Mouse (Mus musculus): ENCODE results near the gene Cept1. TPM values are rescaled to one million over a fixed set of nuclear protein-coding genes. Genes with fewer than 3 reads are reported as not detected.

Gene Cept1
- total and polyA plus RNA-seq, 3 experiments, result 15.9 to 32.0 TPM; not detected in 1

GRCm38 (mm10) chr3:106533277-106533676 is 14.3 kb downstream of the Cept1 start:
- no peaks in the 10 kb centered on the region for H3K27me3 ChIP-seq (ENCODE audit: control insufficient read depth in 1 of 2, insufficient read depth in 2 of 2, low read length in 2 of 2)
- H3K79me2 ChIP-seq (ENCODE audit: control insufficient read depth, insufficient read depth, low read length, poor library complexity), result no peaks in the 10 kb centered on the region
- no peak overlapping the region for H3K4me3 ChIP-seq (ENCODE audit: control insufficient read depth in 1 of 2, insufficient read depth in 1 of 2, low read depth in 2 of 2, low read length in 2 of 2)
- no peak overlapping the region for H3K9ac ChIP-seq (ENCODE audit: control insufficient read depth, low read depth, low read length, poor library complexity, severe bottlenecking)
- no peak overlapping the region for H3K27ac ChIP-seq (ENCODE audit: control insufficient read depth, low read depth, low read length)
- peaks cover 8 to 9% of the 10 kb centered on the region in 2 experiments for H3K36me3 ChIP-seq (ENCODE audit: control insufficient read depth in 1 of 2, insufficient read depth in 2 of 2, low read length in 2 of 2)
- H3K9me3 ChIP-seq (replicated peaks; ENCODE audit: insufficient read depth, low read length), result no peaks in the 10 kb centered on the region
- 0 out of 2 replicates have a peak, but pooled peaks have one; percentile 27 for TF ChIP-seq ETS1 (IDR thresholded peaks at IDR 0.05; ENCODE audit: low read depth, low read length)
- no peak for TF ChIP-seq UBTF (IDR thresholded peaks at IDR 0.05; ENCODE audit: borderline replicate concordance, insufficient read depth, low read depth, low read length)
- peak; percentile 76; the same call in 1 of the 2 replicates for TF ChIP-seq TCF12 (IDR thresholded peaks at IDR 0.05; ENCODE audit: low read depth, low read length)
- TF ChIP-seq NELFE (IDR thresholded peaks at IDR 0.05; ENCODE audit: low read depth, low read length), result no peak
- TF ChIP-seq GATA1 (IDR thresholded peaks at IDR 0.05; ENCODE audit: low read depth, low read length), result peak; percentile 51; the same call in 1 of the 2 replicates
- peak; percentile 75 for TF ChIP-seq TAL1 (IDR thresholded peaks at IDR 0.05; ENCODE audit: low read length)
- TF ChIP-seq TBP (IDR thresholded peaks at IDR 0.05; ENCODE audit: low read depth, low read length), result 0 out of 2 replicates have a peak, but pooled peaks have one; percentile 34
- peak; percentile 45 to 67; a peak in 3 of 4 replicates for TF ChIP-seq EP300 (IDR thresholded peaks at IDR 0.05; ENCODE audit: low read depth in 1 of 2, low read length in 2 of 2)
- DNase-seq (ENCODE audit: low read depth, low spot score), result peak; percentile 63
- H3K4me1 ChIP-seq (ENCODE audit: control insufficient read depth in 1 of 2, insufficient read depth in 2 of 2, low read length in 2 of 2), result peaks cover 2 to 9% of the 10 kb centered on the region in 2 experiments; a peak in 3 of 4 replicates

GRCm38 (mm10) chr3:106528032-106528431 is 19.6 kb downstream of the Cept1 start:
- Histone ChIP-seq H3K27ac (ENCODE audit: control insufficient read depth, low read depth, low read length) (no peak overlapping the region), H3K9me3 (replicated peaks; ENCODE audit: insufficient read depth, low read length) (no peaks in the 10 kb centered on the region)
- TF ChIP-seq MAX (IDR thresholded peaks at IDR 0.05; ENCODE audit: low read length), result no peak
- no peak for TF ChIP-seq ZC3H11A (IDR thresholded peaks at IDR 0.05; ENCODE audit: low read depth, low read length)
- no peak for TF ChIP-seq GATA1 (IDR thresholded peaks at IDR 0.05; ENCODE audit: low read depth, low read length)
- no peak for TF ChIP-seq MEF2A (IDR thresholded peaks at IDR 0.05; ENCODE audit: extremely low read depth, insufficient replicate concordance, low read depth, low read length, poor library complexity, severe bottlenecking)
- TF ChIP-seq ELF1 (IDR thresholded peaks at IDR 0.05; ENCODE audit: low read depth, low read length), result no peak

GRCm38 (mm10) chr3:106526411-106526810 is 21.2 kb downstream of the Cept1 start:
- H3K4me1 ChIP-seq (ENCODE audit: control insufficient read depth in 1 of 2, insufficient read depth in 2 of 2, low read length in 2 of 2), result no peaks in the 10 kb centered on the region
- peaks cover 0 to 2% of the 10 kb centered on the region in 2 experiments; a peak in 1 of 4 replicates for H3K36me3 ChIP-seq (ENCODE audit: control insufficient read depth in 1 of 2, insufficient read depth in 2 of 2, low read length in 2 of 2)
- H3K4me3 ChIP-seq (ENCODE audit: control insufficient read depth in 1 of 2, insufficient read depth in 1 of 2, low read depth in 2 of 2, low read length in 2 of 2), result no peak overlapping the region
- no peaks in the 10 kb centered on the region for H3K79me2 ChIP-seq (ENCODE audit: control insufficient read depth, insufficient read depth, low read length, poor library complexity)
- DNase-seq (ENCODE audit: low read depth, low spot score), result no peak
- no peak overlapping the region for H3K27ac ChIP-seq (ENCODE audit: control insufficient read depth, low read depth, low read length)
- no peaks in the 10 kb centered on the region for H3K27me3 ChIP-seq (ENCODE audit: control insufficient read depth in 1 of 2, insufficient read depth in 2 of 2, low read length in 2 of 2)
- TF ChIP-seq RAD21 (IDR thresholded peaks at IDR 0.05; ENCODE audit: low read depth, low read length) (no peak), USF2 (IDR thresholded peaks at IDR 0.05; ENCODE audit: borderline replicate concordance in 1 of 2, insufficient read depth in 1 of 2, low read depth in 1 of 2, low read length in 2 of 2) (no peak), JUND (IDR thresholded peaks at IDR 0.05; ENCODE audit: low read depth, low read length) (no peak), POLR2AphosphoS2 (IDR thresholded peaks at IDR 0.05; ENCODE audit: low read length) (no peak), ZC3H11A (IDR thresholded peaks at IDR 0.05; ENCODE audit: low read depth, low read length) (no peak)
- H3K9ac ChIP-seq (ENCODE audit: control insufficient read depth, low read depth, low read length, poor library complexity, severe bottlenecking), result no peak overlapping the region
- no peaks in the 10 kb centered on the region for H3K9me3 ChIP-seq (replicated peaks; ENCODE audit: insufficient read depth, low read length)

More at GRCm38 (mm10) chr3:106528032-106528431, 19.6 kb downstream of the Cept1 start:
- Histone ChIP-seq H3K36me3 (ENCODE audit: control insufficient read depth in 1 of 2, insufficient read depth in 2 of 2, low read length in 2 of 2) (peaks cover 4 to 8% of the 10 kb centered on the region in 2 experiments), H3K27me3 (ENCODE audit: control insufficient read depth in 1 of 2, insufficient read depth in 2 of 2, low read length in 2 of 2) (no peaks in the 10 kb centered on the region), H3K9ac (ENCODE audit: control insufficient read depth, low read depth, low read length, poor library complexity, severe bottlenecking) (no peak overlapping the region), H3K4me1 (ENCODE audit: control insufficient read depth in 1 of 2, insufficient read depth in 2 of 2, low read length in 2 of 2) (peaks cover 0 to 5% of the 10 kb centered on the region in 2 experiments; a peak in 2 of 4 replicates), H3K79me2 (ENCODE audit: control insufficient read depth, insufficient read depth, low read length, poor library complexity) (no peaks in the 10 kb centered on the region), H3K4me3 (ENCODE audit: control insufficient read depth in 1 of 2, insufficient read depth in 1 of 2, low read depth in 2 of 2, low read length in 2 of 2) (no peak overlapping the region)
- DNase-seq (ENCODE audit: low read depth, low spot score), result no peak

Measured in MEL (cell line).